Mouse (Mus musculus) frontal cortex, adult (tissue): ENCODE measurements around the gene Smagp.

Experiments
- ATAC-seq: cut with Nextera tagmentation; 2 replicates; pipeline ENCODE4 v1.9.2; 2017; ENCODE audit warnings: mild to moderate bottlenecking, moderate library complexity, mixed read lengths; ENCODE audit not compliant: low TSS enrichment

Smagp gene

DNA sequence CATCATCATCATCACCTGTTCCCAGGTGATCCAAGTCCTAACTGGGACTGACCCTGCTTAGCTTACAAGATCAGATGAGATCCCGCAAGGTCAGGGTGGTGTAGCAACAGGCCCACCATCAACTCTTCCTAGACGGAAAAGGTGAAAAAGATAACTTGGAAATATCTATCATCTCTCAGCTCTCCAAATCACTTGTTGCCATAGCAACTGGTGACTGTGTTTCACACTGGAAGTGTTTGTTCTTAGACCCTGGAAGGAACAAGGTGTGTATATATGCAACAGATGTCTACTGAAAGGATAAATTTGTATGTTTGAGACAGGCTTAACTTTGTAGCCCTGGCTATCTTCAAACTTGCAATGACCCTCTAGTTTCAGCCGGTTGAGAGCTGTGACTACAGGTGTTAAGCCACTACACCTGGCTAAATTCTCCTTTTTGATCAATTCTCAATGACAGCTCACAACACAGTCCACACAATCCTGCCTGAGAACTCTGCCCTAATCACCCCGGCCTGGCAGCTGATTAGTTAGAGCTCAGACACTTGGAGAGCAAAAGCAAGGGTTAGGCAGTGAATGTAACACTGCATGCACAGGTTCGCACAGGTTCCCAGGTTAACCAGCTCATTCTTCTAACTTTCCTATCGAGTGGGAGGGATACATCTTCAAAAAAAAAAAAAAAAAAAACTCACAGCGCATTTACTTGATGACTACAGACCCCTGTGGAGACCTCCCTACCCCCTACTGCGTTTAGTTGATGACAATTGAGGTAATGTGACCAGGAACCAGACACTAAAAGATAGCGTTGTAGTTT, 28.9 kb upstream of the Smagp start:
- ATAC-seq = no peak

DNA sequence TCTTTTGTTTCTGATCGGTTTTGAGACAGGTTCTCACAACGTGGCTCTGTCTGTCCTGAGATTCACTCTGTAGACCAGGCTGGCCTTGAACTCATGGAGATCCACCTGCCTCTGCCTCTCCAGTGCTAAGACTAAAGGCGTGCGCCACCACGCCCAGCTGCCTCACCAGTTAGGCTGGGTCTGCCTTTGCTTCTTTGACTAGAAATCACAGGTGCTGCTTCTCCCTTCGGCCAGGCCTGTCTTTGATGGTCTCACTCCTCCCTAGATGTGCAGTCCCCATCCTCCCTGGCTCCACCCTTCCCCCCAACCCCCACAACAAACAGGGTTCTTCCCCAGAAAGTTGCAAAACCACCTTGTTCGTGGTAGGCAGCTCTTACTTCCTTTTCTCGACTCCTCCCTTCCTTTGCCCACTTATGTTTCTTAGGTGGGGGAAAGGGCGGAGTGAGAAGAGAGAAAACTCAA, 28.1 kb upstream of the Smagp start:
- ATAC-seq = no peak

DNA sequence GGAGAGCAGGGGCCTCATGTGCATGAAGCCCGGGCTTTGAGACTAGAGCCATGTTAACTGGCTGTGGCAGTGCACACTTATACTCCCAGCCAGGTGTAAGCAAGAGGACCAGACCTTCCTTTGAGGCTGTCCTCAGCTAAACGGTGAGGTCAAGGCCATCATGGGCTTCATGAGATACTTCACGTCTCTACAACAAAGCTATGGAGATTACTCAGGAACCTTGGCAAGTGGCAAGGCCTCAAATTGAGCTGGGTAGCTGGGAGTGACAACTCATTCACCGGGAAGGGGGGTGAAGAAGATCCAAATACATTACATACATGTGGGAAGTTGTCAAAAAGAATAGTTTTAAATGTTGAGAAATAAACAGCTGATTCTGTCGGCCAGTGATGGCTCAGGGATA, 24.1 kb upstream of the Smagp start:
- ATAC-seq = no peak

DNA sequence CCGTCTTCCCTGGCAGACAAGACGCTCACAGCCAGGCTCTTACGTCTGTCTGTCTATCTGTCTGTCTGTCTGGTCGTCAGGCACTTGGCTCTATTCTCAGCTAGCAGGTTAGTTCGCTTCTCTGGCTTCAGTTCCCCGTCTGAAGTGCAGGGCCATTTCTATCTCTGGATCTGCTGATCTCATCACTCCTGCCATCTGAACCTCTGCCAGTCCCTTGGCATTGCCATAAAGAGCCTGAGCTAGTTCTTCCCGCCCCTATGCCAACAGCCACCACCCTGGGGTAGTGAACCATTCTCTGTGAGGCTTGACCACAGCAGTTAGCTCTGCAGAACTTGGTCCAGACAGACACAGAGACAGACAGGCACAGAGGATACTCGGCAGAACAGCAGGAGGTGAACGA, 23.6 kb upstream of the Smagp start:
- no peak; the same call in 1 of the 2 replicates for ATAC-seq

DNA sequence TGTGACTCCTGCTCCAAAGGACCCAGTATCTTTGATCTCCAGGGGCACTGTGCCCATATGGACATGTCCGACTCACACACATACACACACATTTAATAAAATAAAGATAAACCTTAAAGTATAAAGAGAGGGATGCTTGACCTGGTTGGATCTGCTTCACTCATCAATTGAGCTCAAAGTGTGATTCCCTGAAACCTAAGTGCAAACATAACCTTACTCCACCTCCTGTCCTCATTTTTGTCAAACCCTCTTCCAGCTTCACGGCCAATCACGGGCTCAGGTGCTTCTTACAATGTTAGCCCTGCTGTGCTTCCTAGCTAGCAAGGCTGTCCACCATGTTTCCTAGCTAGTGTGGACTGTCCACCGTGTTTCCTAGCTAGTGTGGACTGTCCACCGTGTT, 18.5 kb upstream of the Smagp start:
- ATAC-seq = no peak

GRCm38 (mm10) chr15:100654271-100654670, 17.5 kb upstream of the Smagp start:
- no peak for ATAC-seq

GRCm38 (mm10) chr15:100651610-100652009, 14.9 kb upstream of the Smagp start:
- ATAC-seq = no peak

DNA sequence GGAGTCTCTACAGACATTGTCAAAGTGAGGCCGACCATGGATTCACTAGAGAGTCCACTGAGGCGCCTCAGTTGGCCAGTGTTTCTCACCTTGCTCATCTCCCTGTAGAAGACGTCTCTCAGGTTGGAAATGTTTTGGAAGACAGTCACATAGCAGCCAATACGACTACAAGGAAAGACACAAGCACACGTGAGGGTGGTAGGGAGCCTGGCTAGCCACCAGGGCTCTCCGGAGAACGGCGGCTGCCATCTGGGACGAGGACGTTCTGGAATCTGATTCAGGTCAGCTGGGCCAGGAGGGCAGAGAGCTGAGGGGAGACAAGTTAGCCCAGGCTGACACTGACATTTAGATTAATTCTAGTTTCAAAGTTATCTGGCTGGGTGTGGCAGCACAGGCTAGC, 13.4 kb upstream of the Smagp start:
- ATAC-seq = no peak

GRCm38 (mm10) chr15:100646161-100646560, 9.4 kb upstream of the Smagp start:
- ATAC-seq = no peak

DNA sequence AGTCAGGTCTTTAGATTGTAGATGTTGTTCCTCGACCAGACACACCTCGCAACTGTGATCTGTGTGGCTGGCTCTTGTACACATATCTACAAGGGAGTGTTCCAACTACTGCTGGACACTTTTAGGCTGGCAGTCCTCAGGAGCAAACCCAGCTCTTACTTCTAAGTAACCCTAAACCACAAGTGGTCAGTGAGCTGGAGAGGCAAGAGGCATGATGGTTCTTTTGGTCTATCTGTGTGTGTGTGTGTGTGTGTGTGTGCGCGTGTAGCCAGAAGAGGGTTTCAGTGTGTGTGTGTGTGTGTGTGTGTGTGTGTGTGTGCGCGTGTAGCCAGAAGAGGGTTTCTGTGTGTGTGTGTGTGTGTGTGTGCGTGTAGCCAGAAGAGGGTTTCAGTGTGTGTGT, 5.7 kb upstream of the Smagp start:
- ATAC-seq = no peak

GRCm38 (mm10) chr15:100641226-100641810, 4.6 kb upstream of the Smagp start:
- no peak for ATAC-seq

DNA sequence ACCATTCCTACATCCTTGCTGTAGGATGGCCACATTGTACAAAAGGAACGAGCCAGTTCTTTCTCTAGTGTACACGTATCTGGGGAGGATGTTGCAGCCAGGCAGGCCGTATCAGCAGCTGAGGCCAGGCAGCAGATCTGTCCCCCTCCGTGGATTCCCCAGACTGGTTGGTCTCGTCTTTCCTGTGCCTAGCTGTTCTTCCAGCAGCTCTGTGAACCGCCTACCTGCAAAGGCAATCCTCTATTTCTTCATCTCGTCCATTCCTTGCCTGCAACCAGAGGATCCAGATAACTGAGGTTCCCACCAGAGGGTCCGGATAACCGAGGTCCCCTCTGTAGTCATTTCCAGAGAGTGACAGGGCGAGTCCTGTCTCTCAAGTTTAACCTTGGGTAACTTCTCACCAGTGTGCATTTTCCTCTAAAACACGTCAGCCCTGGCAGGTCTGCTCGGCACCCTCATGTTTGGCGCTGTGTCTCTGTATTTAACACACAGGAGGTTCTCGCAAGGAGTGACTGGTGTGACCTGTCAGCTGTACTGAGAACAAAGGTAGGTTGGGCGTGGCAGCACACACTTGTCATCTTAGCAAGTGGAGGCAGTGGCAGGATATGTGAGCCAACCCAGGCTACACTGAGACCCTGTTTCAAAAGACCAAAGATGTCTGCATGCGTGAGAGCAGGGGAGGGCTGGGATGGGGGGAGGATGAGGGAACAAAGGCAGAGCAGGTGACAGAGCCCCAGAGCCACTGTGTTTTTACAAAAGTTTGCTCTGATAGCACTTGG, 3.4 kb upstream of the Smagp start:
- no peak for ATAC-seq

GRCm38 (mm10) chr15:100637661-100638060, 921 bp upstream of the Smagp start:
- ATAC-seq = no peak

DNA sequence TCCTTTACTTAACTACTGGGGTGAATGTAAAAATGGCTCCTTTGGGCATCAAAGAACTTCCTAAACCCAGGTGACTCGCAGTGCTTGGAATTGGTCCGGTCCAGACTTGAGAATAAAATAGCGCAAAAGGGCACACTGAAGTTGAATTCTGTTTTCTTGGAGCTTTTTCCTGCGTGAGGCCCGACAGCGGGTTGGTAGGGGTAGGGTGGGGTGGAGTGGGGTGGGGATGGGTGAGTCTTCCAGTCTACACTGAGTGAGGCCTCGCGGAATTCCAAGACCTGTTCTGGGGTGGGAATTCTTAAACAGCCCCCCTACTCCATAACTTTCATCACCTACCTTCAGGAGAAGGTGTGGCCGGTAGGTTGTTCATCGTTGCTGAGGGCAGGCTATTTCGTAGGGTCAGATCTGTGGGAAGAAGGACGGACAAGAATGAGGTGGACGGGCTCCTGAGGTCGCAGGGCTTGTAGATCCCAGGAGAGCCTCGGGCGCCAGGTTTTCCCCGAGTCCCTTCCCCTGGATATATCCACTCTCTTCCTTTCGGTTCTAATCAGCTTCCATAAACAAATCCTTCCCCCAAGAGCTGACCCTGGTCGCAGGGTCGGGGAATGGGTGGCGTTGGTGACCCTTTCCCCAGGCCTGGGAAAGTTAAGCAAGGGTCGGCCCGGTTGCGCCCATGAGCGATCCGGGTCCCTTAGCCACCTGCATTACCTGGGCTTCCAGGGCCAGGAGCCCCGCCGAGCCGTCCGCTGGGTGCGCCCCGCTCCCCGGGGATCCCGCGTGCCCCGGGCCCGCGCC, 692 bp downstream of the Smagp start:
- no peak for ATAC-seq

- no peak for ATAC-seq
These were observed 1.5 kb downstream of the Smagp start for GRCm38 (mm10) chr15:100635239-100635638.

DNA sequence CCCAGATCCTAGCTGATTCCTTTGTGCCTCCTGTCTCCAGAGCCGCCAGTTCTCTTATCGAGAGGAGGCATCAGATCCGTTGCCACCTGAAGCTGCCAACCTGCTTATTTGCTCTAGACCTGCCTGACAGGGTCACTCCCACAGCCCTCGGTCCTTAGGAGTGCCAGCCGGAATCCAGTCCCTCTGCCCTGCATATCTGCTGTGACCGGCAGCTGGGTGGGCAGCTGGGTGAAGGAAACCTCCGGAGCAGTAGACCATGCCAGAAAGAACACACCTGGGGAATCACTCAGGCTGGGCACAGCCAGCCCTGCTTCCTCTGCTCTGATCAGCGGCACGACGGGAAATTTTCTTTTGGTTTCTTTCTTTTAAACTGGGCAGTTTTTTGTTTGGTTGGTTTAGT, 3.4 kb downstream of the Smagp start:
- ATAC-seq = no peak

- ATAC-seq = no peak
These were observed 4.4 kb downstream of the Smagp start for GRCm38 (mm10) chr15:100632323-100632722.

- no peak for ATAC-seq
These were observed 5.1 kb downstream of the Smagp start for GRCm38 (mm10) chr15:100631454-100632170.

GRCm38 (mm10) chr15:100630126-100630525, 6.6 kb downstream of the Smagp start:
- no peak for ATAC-seq

GRCm38 (mm10) chr15:100628797-100629196, 7.9 kb downstream of the Smagp start:
- ATAC-seq = no peak

- ATAC-seq = peak; percentile 38; the same call in 1 of the 2 replicates
These were observed 8.9 kb downstream of the Smagp start for GRCm38 (mm10) chr15:100627774-100628370.
